Mouse (Mus musculus) myocyte (in vitro differentiated cells): ENCODE data around the gene Serpina5.

Source experiments
- E2F4 ChIP-seq: IDR thresholded peaks from one replicate; pipeline ENCODE4 v1.6.1; 2011; ENCODE audit warnings: mild to moderate bottlenecking, control low read depth, moderate library complexity; ENCODE audit not compliant: insufficient read depth
- MYOG ChIP-seq, 3 experiments: IDR thresholded peaks; one replicate each; pipeline ENCODE4 v1.6.1; 2011; ENCODE audit warnings: control low read depth in 2 of 3, low read depth in 2 of 3, mild to moderate bottlenecking in 2 of 3; ENCODE audit not compliant: insufficient read length in 2 of 3, control insufficient read depth in 1 of 3, insufficient read depth in 1 of 3
- POLR2A ChIP-seq: IDR thresholded peaks from one replicate; pipeline ENCODE4 v1.6.1; 2011; ENCODE audit warnings: low read depth, mild to moderate bottlenecking, control low read depth, moderate library complexity; ENCODE audit not compliant: insufficient read length
- SRF ChIP-seq: IDR thresholded peaks from one replicate; pipeline ENCODE4 v1.6.1; 2011; ENCODE audit warnings: low read depth; ENCODE audit not compliant: control insufficient read depth, insufficient read length
- USF1 ChIP-seq: IDR thresholded peaks from one replicate; pipeline ENCODE4 v1.6.1; 2011; ENCODE audit warnings: low read depth, mild to moderate bottlenecking, control low read depth, moderate library complexity

DNA sequence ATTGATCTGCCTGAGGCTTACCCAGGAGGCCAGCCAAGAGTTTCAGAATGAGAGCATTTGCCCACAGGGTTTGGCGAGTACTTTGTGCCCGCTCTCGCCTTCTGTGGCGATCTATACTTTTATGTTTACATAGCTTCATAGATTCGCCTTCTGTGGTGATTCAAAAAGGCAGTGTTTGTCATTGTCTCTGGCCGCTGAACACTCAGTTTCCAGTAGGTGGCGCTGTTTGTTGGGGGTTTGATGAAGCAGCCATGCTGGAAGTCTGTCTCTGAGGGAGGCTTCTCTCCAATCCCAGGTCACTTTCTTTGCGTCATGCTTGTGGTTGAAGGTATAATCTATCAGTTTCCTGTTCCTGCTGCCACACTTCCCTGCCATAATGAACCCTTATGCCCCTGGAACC, 34.7 kb upstream of the Serpina5 start:
- TF ChIP-seq E2F4: no peak
- TF ChIP-seq MYOG (IDR thresholded peaks at IDR 0.05; ENCODE audit: control insufficient read depth in 1 of 3, insufficient read depth in 1 of 3, insufficient read length in 2 of 3, low read depth in 2 of 3): no peak
- TF ChIP-seq USF1: no peak
- no peak for TF ChIP-seq POLR2A
- TF ChIP-seq SRF: no peak
